Mouse (Mus musculus) kidney, embryonic 15.5 days (tissue): ENCODE data around the gene Cd300e. TPM values are rescaled to one million over a fixed set of nuclear protein-coding genes. Genes with fewer than 3 reads are reported as not detected.

Experiments
- ATAC-seq: fragments of 200-750 bp; cut with Nextera tagmentation; replicated peaks from 2 replicates; pipeline ENCODE4 v1.8.0; 2017; ENCODE audit warnings: moderate TSS enrichment; ENCODE audit not compliant: low FRiP score
- H3K27ac ChIP-seq: fragments of 300-500 bp; sonication (generic); 2 replicates; pipeline ENCODE4 v1.5.1; 2015; ENCODE audit warnings: mild to moderate bottlenecking, inconsistent platforms
- H3K27me3 ChIP-seq: fragments of 300-500 bp; sonication (generic); 2 replicates; pipeline ENCODE4 v1.6.1; 2015; ENCODE audit warnings: inconsistent platforms
- H3K36me3 ChIP-seq: fragments of 300-500 bp; sonication (generic); 2 replicates; pipeline ENCODE4 v1.6.1; 2015; ENCODE audit warnings: inconsistent platforms
- H3K4me1 ChIP-seq: fragments of 300-500 bp; sonication (generic); 2 replicates; pipeline ENCODE4 v1.6.1; 2015; ENCODE audit warnings: inconsistent platforms
- H3K4me2 ChIP-seq: fragments of 300-500 bp; sonication (generic); 2 replicates; pipeline ENCODE4 v1.6.1; 2015; ENCODE audit warnings: moderate library complexity, mild to moderate bottlenecking, inconsistent platforms
- H3K4me3 ChIP-seq: fragments of 300-500 bp; sonication (generic); replicated peaks from 2 replicates; pipeline ENCODE4 v1.5.1; 2015; ENCODE audit warnings: mild to moderate bottlenecking, inconsistent platforms
- H3K9ac ChIP-seq: fragments of 300-500 bp; sonication (generic); 2 replicates; pipeline ENCODE4 v1.6.1; 2015; ENCODE audit warnings: mild to moderate bottlenecking, inconsistent platforms
- H3K9me3 ChIP-seq: fragments of 300-500 bp; sonication (generic); replicated peaks from 2 replicates; pipeline ENCODE4 v1.6.1; 2016; ENCODE audit warnings: inconsistent platforms
- WGBS: fragments of 180-500 bp; shearing (Covaris S2); methylation state at CpG from one replicate; pipeline ENCODE4 v1.1.7; 2015; ENCODE audit warnings: mixed read lengths; 5-methylcytosine and 5-hydroxymethylcytosine counted together
- polyA plus RNA-seq: library from polyadenylated mRNA; unstranded; fragments of >200 nt; fragmentation: Nextera tagmentation; extraction: Ambion mirVana; gene quantifications from 2 replicates; pipeline ENCODE4 v1.2.1, GENCODE M21; 2015

Gene Cd300e
- polyA plus RNA-seq, 1 experiment from 2014 or later, result not detected

DNA sequence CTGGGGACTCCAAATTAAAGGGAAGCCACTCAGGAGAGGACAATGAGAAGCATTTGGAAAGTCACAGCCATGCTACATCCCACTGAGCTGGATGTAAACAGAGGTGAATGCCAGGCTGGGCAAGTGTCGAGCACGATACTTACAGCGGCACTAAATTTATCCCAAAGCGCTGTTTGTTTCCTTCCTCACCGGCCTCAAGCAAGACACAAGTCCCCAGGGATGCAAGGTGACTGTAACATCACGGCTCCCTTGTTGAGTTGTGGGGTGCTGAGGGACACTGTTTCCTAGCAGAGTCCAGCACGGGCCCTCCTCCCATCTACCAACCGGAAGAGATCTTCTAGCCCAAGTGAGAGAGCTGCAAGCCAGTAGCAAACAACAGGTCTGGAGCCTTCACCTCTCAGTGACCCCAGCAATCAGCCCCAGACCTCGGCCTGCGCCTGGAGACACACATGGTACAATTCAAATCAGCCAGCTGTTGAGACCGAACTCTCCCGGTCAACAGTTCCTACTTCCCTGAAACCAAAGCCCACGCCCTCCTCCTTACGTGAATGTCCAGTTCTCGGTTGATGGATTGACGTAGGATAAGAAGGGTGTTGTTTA, 37.4 kb upstream of the Cd300e start:
- Histone ChIP-seq H3K27ac (no peak overlapping the region), H3K27me3 (no peaks in the 10 kb centered on the region; the same call in 1 of the 2 replicates), H3K4me3 (no peak overlapping the region), H3K9me3 (no peaks in the 10 kb centered on the region), H3K9ac (no peak overlapping the region), H3K4me2 (no peak overlapping the region), H3K4me1 (0 out of 2 replicates have a peak, but pooled peaks cover 7% of the 10 kb centered on the region), H3K36me3 (no peaks in the 10 kb centered on the region)
- no peak for ATAC-seq
- 30% methylated on average over 16 of the region's 16 CpGs for WGBS

DNA sequence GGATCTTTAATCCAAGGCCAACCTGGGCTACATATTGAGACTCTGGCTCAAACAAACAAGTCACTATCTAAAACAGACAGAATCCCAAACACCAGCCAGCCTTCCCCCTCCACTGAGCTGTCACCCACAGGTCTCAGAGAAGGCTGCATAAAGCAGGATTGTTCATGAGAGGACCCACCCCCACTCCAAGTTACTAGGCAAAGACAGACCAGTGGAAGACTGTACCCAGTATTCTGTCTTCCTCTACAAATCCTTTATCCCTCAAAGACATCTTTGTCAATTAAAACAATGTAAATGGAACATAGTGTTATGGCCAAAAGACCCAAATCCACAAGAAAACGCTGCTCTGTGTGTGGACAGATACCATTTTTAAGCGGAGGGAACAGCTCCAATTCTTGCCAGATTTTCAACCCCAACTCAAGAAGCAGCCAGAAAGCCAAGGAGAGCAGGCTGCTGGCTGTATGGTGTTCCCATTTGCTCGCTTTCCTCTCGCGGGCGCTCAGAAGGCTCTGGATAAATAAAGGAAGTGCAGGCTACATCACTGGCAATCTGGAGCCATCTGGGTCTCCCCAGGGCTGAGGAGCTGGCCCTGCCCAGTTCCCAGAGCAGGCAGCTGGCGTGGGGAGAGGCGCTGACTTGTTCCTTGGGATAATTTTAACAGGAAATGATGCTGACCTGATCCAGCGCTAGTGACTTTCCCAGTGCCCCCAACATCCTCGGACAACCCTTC, 36.4 kb upstream of the Cd300e start:
- H3K9me3 ChIP-seq, result 0 out of 2 replicates have a peak, but pooled peaks cover 3% of the 10 kb centered on the region
- H3K9ac ChIP-seq, result no peak overlapping the region
- no peak overlapping the region for H3K4me3 ChIP-seq
- H3K4me2 ChIP-seq, result no peak overlapping the region
- H3K4me1 ChIP-seq, result 0 out of 2 replicates have a peak, but pooled peaks cover 7% of the 10 kb centered on the region
- no peaks in the 10 kb centered on the region for H3K36me3 ChIP-seq
- 51% methylated on average over 10 of the region's 10 CpGs for WGBS
- H3K27me3 ChIP-seq, result no peaks in the 10 kb centered on the region; the same call in 1 of the 2 replicates
- ATAC-seq, result no peak
- H3K27ac ChIP-seq, result no peak overlapping the region

DNA sequence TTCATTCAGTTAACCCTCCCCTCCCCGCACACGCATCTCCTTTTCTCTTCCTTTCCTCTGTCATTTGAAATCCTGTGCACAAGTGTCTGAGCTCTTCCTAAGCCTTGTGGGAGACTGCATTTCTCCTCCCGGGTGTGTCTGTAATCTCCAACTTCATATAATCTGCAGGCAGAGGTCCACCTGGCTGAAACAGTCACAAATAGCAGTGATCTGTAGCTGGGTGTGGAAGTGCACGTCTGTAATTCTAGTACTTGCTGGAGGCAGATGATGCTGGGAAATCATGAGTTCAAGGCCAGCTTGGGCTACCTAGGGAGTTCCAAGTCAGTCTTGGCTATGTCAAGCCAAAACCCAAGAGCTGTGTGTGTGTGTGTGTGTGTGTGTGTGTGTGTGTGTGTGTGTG, 30.2 kb upstream of the Cd300e start:
- no peak for ATAC-seq
- H3K27me3 ChIP-seq, result peaks cover 38% of the 10 kb centered on the region
- peaks cover 10% of the 10 kb centered on the region; the same call in 1 of the 2 replicates for H3K9me3 ChIP-seq
- H3K9ac ChIP-seq, result no peak overlapping the region
- WGBS, result 15% methylated on average over 4 of the region's 4 CpGs
- H3K4me3 ChIP-seq, result no peak overlapping the region
- H3K36me3 ChIP-seq, result no peaks in the 10 kb centered on the region
- no peak overlapping the region for H3K27ac ChIP-seq
- peak overlapping the region; percentile 20 for H3K4me2 ChIP-seq
- H3K4me1 ChIP-seq, result peaks cover 10% of the 10 kb centered on the region

DNA sequence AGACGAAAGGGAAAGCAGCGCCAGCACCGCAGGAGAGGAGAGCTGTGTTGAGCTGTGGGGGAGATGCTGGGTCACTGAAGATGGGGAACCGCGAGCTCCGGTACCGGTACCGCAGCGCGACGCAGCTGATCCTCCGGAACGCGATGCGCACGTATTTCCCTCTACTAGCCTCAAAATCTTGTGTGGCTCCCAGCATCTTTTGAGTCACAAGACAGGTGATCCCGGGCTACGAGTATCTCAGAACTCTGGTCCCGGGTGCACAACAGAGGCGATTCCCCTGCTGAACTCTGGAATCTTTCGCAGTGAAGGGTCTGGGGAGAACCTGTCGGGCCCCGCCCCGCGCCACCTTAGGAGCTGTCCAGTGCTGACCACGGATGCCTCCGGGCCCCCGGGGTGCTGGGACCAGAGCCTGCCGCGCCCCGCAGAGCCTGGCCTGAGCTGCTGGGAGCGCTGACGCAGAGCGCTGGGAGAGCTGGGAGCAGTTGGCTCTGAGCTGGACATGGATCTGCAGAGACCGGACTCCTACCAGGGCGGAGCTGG, 29.5 kb upstream of the Cd300e start, which contains the start of gene Rab37:
Rab37 (plus strand) TSS at position 70 of the 540 bp plus-strand sequence.
- H3K4me1 ChIP-seq, result peaks cover 10% of the 10 kb centered on the region
- no peak within 1 kb of the TSS for H3K4me3 ChIP-seq
- H3K9me3 ChIP-seq, result peaks cover 10% of the 10 kb centered on the region; the same call in 1 of the 2 replicates
- peak within 1 kb of the TSS; percentile 20 for H3K4me2 ChIP-seq
- no peak within 1 kb of the TSS for H3K9ac ChIP-seq
- H3K27ac ChIP-seq, result no peak within 1 kb of the TSS
- H3K27me3 ChIP-seq, result peaks cover 38% of the 10 kb centered on the region
- WGBS, result 3% methylated on average over 36 of the region's 36 CpGs
- ATAC-seq, result peak; percentile 64
- H3K36me3 ChIP-seq, result no peaks in the 10 kb centered on the region

DNA sequence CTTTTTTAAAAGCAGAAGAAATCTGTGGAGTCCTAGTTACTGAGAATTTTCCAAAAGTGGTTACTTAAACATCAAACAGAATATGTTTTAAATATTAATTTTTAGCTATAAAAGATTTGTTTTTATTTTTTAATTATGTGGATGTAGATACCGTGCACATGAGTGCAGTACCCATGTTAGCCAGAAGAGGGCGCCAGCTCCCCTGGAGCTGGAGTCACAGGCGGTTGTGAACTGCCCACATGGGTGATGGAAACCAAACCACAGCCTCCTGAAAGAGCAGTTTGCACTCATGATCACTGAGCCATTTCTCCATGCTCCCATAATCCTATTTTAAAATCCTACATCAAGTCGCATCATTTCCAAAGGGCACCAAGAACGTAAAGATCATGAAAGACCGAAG, 27.9 kb upstream of the Cd300e start:
- no peak overlapping the region for H3K4me3 ChIP-seq
- no peak for ATAC-seq
- WGBS, result 67% methylated on average over 6 of the region's 6 CpGs
- peaks cover 10% of the 10 kb centered on the region for H3K4me1 ChIP-seq
- H3K27me3 ChIP-seq, result peaks cover 45% of the 10 kb centered on the region
- no peak overlapping the region for H3K4me2 ChIP-seq
- H3K9ac ChIP-seq, result no peak overlapping the region
- no peak overlapping the region for H3K27ac ChIP-seq
- H3K9me3 ChIP-seq, result peaks cover 10% of the 10 kb centered on the region; the same call in 1 of the 2 replicates
- H3K36me3 ChIP-seq, result no peaks in the 10 kb centered on the region

DNA sequence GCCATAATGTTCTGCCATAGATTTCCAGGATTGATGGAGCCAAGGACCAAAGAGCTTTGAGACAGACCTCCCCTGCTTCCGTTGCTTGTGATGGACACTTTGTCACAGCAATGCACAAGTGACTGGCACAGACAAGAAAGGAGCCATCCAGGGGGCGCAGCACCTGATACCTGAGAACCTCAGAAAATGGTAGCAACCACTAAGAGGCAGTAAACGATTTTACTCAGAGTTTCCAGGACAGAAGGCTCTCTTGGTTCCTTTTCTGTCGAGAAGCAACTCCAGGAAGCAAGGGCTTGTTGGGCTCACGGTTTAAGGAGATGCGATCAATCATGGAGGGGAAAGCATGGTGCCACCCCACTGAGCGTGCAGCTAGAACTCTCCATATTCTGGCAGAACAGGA, 24.2 kb upstream of the Cd300e start:
- no peak overlapping the region for H3K9ac ChIP-seq
- no peak overlapping the region for H3K27ac ChIP-seq
- H3K9me3 ChIP-seq, result peaks cover 4% of the 10 kb centered on the region; the same call in 1 of the 2 replicates
- 54% methylated on average over 7 of the region's 7 CpGs for WGBS
- peaks cover 44% of the 10 kb centered on the region for H3K27me3 ChIP-seq
- ATAC-seq, result no peak
- no peaks in the 10 kb centered on the region for H3K36me3 ChIP-seq
- no peak overlapping the region for H3K4me3 ChIP-seq
- H3K4me2 ChIP-seq, result no peak overlapping the region
- H3K4me1 ChIP-seq, result 0 out of 2 replicates have a peak, but pooled peaks cover 3% of the 10 kb centered on the region

DNA sequence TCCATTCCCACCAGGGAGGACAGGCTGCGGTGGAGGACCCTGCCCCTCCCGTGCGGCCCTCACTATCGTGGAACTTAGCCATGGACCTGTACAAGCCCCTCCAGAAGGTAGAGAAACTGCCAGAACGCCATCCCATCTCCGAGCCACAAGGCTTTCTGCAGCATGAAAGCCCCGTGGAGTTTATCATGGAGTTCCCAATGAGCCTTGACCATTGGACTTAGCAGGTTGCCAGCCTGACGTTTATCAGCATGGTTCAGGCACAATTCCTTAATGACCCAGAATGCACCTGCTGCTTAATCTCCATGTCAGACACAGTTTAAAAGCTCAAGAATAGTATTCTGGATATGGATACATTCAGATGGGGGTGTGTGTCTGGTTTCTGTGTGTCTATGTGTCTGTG, 23.1 kb upstream of the Cd300e start:
- no peak overlapping the region for H3K4me3 ChIP-seq
- H3K36me3 ChIP-seq, result no peaks in the 10 kb centered on the region
- no peak overlapping the region for H3K4me2 ChIP-seq
- no peak overlapping the region for H3K27ac ChIP-seq
- peaks cover 3% of the 10 kb centered on the region; the same call in 1 of the 2 replicates for H3K9me3 ChIP-seq
- no peak for ATAC-seq
- WGBS, result 67% methylated on average over 8 of the region's 8 CpGs
- H3K9ac ChIP-seq, result no peak overlapping the region
- H3K4me1 ChIP-seq, result 0 out of 2 replicates have a peak, but pooled peaks cover 2% of the 10 kb centered on the region
- peaks cover 33% of the 10 kb centered on the region for H3K27me3 ChIP-seq

DNA sequence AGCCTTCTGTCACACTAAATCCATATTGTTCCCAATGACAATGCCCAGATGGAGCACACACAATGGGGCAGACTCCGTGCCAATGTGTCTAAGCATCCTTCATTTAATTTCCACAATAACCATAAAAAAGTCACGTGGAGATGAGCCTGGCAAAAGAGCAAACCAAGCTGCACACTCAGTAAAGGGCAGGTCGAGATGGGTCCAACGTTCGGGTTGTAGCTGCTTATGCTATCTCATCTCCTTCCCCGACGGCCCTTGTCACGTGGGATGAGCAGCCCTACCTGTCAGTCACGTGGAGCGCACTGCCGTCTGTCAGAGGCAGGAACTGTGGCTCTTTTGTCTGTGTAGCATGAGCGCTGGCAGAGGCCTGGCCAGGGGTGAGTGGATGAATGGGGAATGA, 22.6 kb upstream of the Cd300e start:
- H3K4me2 ChIP-seq, result no peak overlapping the region
- no peak overlapping the region for H3K27ac ChIP-seq
- ATAC-seq, result no peak
- peaks cover 30% of the 10 kb centered on the region for H3K27me3 ChIP-seq
- 0 out of 2 replicates have a peak, but pooled peaks cover 2% of the 10 kb centered on the region for H3K4me1 ChIP-seq
- 53% methylated on average over 12 of the region's 12 CpGs for WGBS
- H3K9me3 ChIP-seq, result no peaks in the 10 kb centered on the region
- H3K9ac ChIP-seq, result no peak overlapping the region
- no peaks in the 10 kb centered on the region for H3K36me3 ChIP-seq
- H3K4me3 ChIP-seq, result no peak overlapping the region

DNA sequence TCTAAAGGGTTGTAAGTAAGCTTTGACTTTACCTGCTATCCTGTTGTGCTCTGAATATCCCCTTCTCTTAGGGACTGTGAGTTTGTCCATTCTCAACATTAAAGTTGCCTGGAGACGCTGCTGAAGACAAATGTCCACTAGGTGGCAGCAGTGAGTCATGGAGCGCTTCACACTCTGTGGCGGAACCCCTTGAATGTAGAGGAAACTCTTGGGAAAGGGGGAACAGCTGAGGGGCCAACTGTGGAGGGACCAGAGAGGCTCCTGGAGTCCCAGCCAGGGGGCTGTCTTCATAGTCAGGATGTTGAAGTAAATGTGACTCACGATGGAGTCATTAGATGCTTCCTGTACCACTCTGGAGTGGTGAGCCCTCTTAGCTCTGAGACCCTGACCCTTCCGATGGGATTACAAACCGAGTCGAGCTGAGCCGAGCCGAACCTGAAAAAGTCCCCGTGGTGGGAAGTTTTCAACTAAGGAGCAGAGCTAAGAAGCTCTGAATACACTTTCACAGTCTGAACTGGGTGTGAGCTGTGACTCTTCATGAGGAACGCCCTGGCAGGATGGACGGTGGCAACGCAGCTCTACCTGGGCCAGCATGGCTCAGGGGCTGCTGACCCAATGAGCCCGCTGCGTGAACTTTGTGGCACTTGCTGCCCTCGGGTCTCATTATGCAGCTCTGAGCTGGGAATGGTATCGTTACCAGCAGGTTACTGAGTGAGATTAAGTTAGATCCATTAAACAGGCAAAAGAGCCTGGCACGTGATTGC, 21.6 kb upstream of the Cd300e start:
- peaks cover 30% of the 10 kb centered on the region for H3K27me3 ChIP-seq
- no peak overlapping the region for H3K4me2 ChIP-seq
- 46% methylated on average over 18 of the region's 18 CpGs for WGBS
- H3K9ac ChIP-seq, result no peak overlapping the region
- no peak overlapping the region for H3K27ac ChIP-seq
- no peak overlapping the region for H3K4me3 ChIP-seq
- H3K36me3 ChIP-seq, result no peaks in the 10 kb centered on the region
- H3K4me1 ChIP-seq, result 0 out of 2 replicates have a peak, but pooled peaks cover 2% of the 10 kb centered on the region
- H3K9me3 ChIP-seq, result no peaks in the 10 kb centered on the region
- ATAC-seq, result no peak

DNA sequence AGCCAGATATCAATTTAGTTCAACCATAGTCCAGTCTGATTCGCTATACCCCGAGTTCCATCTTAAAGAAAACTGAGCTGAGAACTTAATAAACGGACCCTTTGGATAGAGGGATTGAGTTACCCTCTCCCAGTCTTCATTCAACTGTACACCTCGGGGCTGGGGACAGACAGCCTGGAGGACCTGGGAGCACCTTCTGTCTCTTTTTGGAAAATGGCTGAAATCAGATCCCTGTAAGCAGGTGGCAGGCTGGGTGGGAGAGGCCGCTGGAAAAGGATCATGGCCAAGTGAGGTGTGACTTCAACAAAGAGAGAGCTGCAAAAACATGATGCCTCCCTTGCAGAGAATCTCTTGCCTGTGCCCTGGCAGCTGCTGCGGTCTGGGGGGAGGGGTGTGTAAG, 20.2 kb upstream of the Cd300e start:
- Histone ChIP-seq H3K4me3 (no peak overlapping the region), H3K27me3 (peaks cover 26% of the 10 kb centered on the region), H3K27ac (no peak overlapping the region), H3K9ac (no peak overlapping the region), H3K4me2 (no peak overlapping the region), H3K36me3 (no peaks in the 10 kb centered on the region), H3K9me3 (no peaks in the 10 kb centered on the region), H3K4me1 (0 out of 2 replicates have a peak, but pooled peaks cover 2% of the 10 kb centered on the region)
- ATAC-seq, result 0 out of 2 replicates have a peak, but pooled peaks have one; percentile 54
- 43% methylated on average over 6 of the region's 6 CpGs for WGBS

DNA sequence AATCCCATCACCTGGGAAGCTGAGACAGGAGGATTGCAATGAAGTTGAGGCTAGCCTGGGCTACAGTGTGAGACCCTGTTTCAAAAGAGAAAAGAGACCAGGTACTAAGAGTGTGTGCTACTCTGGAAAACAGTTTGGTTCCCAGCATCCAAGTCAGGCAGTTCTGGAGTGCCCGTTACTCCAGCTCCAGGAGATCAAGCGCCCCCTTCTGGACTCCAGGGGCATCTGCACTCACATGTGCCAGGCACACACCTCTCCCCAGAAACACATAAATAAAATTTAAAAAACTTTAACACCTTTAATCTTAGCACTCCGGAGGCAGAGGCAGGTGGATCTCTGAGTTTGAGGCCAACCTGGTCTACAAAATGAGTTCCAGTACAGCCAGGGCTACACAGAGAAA, 19.4 kb upstream of the Cd300e start:
- no peaks in the 10 kb centered on the region for H3K36me3 ChIP-seq
- peaks cover 26% of the 10 kb centered on the region for H3K27me3 ChIP-seq
- no peak overlapping the region for H3K4me2 ChIP-seq
- H3K27ac ChIP-seq, result no peak overlapping the region
- ATAC-seq, result no peak
- H3K4me1 ChIP-seq, result 0 out of 2 replicates have a peak, but pooled peaks cover 2% of the 10 kb centered on the region
- WGBS, result 69% methylated on average over 3 of the region's 3 CpGs
- no peaks in the 10 kb centered on the region for H3K9me3 ChIP-seq
- H3K4me3 ChIP-seq, result no peak overlapping the region
- H3K9ac ChIP-seq, result no peak overlapping the region
